Mouse (Mus musculus): ENCODE measurements around the gene Epha6. TPM values are rescaled to one million over a fixed set of nuclear protein-coding genes. Genes with fewer than 3 reads are reported as not detected.

The Epha6 gene
- total and polyA plus RNA-seq, 3 experiments, result 0.11 TPM; not detected in 2

DNA sequence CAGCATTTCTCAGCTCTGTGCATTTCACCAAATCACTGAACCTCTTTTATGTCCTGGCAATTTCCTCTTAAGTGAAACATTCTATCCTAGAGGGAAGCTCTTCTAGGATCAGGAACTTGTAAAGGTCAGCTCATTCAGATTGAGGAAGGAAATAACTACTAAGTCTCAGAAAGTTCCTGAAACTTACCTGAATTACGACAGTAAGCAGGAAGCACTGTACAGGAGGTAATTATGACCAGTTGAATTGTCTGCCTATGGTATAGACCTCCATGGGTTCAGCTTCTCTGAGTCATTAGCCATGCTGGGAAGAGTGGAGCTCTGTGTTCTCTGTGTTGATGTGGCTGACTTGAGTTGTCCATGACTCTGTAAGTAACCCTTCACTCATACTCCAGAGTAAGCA, 994.6 kb downstream of the Epha6 start:
- ATAC-seq (ENCODE audit: extremely low read depth, insufficient number of reproducible peaks, low FRiP score, poor library complexity, severe bottlenecking) (no peak), DNase-seq (ENCODE audit: low spot score) (no peak)
- Histone ChIP-seq H3K4me1 (ENCODE audit: insufficient read depth, low read depth, low read length) (no peaks in the 10 kb centered on the region), H3K27me3 (ENCODE audit: insufficient read depth, low read length) (0 out of 2 replicates have a peak, but pooled peaks cover 3% of the 10 kb centered on the region), H3K4me3 (ENCODE audit: low read depth, low read length) (no peak overlapping the region), H3K36me3 (replicated peaks) (peaks cover 19% of the 10 kb centered on the region), H3K9me3 (replicated peaks) (no peaks in the 10 kb centered on the region)
- no peak for TF ChIP-seq GATA1 (IDR thresholded peaks at IDR 0.05; ENCODE audit: borderline replicate concordance, low read length)
- TF ChIP-seq CTCF (IDR thresholded peaks at IDR 0.05; ENCODE audit: low read depth, low read length), result no peak

GRCm38 (mm10) chr16:59604078-59604781, 1001.1 kb downstream of the Epha6 start:
- ATAC-seq (ENCODE audit: extremely low read depth, insufficient number of reproducible peaks, low FRiP score, poor library complexity, severe bottlenecking), result no peak
- Histone ChIP-seq H3K4me3 (ENCODE audit: low read depth, low read length) (no peak overlapping the region), H3K36me3 (replicated peaks) (no peaks in the 10 kb centered on the region), H3K27me3 (ENCODE audit: insufficient read depth, low read length) (peaks cover 23% of the 10 kb centered on the region), H3K4me1 (ENCODE audit: insufficient read depth, low read depth, low read length) (peaks cover 15% of the 10 kb centered on the region), H3K9me3 (replicated peaks) (no peaks in the 10 kb centered on the region)
- TF ChIP-seq CTCF (IDR thresholded peaks at IDR 0.05; ENCODE audit: low read depth, low read length) (no peak), GATA2 (IDR thresholded peaks at IDR 0.05; ENCODE audit: borderline replicate concordance, low read depth, low read length) (no peak), TAL1 (conservative IDR thresholded peaks at IDR 0.05; ENCODE audit: low read depth, low read length) (no peak), GATA1 (IDR thresholded peaks at IDR 0.05; ENCODE audit: borderline replicate concordance, low read length) (no peak), POLR2AphosphoS5 (IDR thresholded peaks at IDR 0.05; ENCODE audit: insufficient replicate concordance, low read depth, low read length) (no peak)
- DNase-seq (ENCODE audit: low spot score), result no peak
